Mouse (Mus musculus) forebrain, postnatal 0 days (tissue): ENCODE measurements at regions not wholly inside any gene's neighbourhood (a gene's known extent, or its start where the extent isn't known, plus 50 kb on each side); places are given as distances from the start of the nearest gene placed in this dataset.

Experiments used
- ATAC-seq: fragments of 200-750 bp; cut with Nextera tagmentation; 2 replicates; pipeline ENCODE4 v1.8.0; 2017; ENCODE audit warnings: mild to moderate bottlenecking, moderate library complexity
- DNase-seq: peaks from one replicate; pipeline ENCODE4 v3.0.0-alpha.2; 2015
- H3K27ac ChIP-seq: fragments of 300-500 bp; sonication (generic); 2 replicates; pipeline ENCODE4 v1.5.1; 2014; ENCODE audit warnings: low read depth, mild to moderate bottlenecking, antibody characterized with exemption, low read length, moderate library complexity, mixed read lengths
- H3K27me3 ChIP-seq: fragments of 300-500 bp; sonication (generic); 2 replicates; pipeline ENCODE4 v1.6.1; 2014; ENCODE audit warnings: mild to moderate bottlenecking, low read length, mixed read lengths; ENCODE audit not compliant: insufficient read depth
- H3K36me3 ChIP-seq: fragments of 300-500 bp; sonication (generic); 2 replicates; pipeline ENCODE4 v1.6.1; 2014; ENCODE audit warnings: mild to moderate bottlenecking, moderate library complexity; ENCODE audit not compliant: insufficient read depth
- H3K4me1 ChIP-seq: fragments of 300-500 bp; sonication (generic); 2 replicates; pipeline ENCODE4 v1.6.1; 2014; ENCODE audit warnings: antibody characterized with exemption; ENCODE audit not compliant: insufficient read depth
- H3K4me2 ChIP-seq: fragments of 300-500 bp; sonication (generic); 2 replicates; pipeline ENCODE4 v1.6.1; 2014; ENCODE audit warnings: low read depth, mild to moderate bottlenecking, moderate library complexity
- H3K4me3 ChIP-seq: fragments of 300-500 bp; sonication (generic); 2 replicates; pipeline ENCODE4 v1.5.1; 2014; ENCODE audit warnings: low read depth, low read length, mixed read lengths
- H3K9ac ChIP-seq: fragments of 300-500 bp; sonication (generic); 2 replicates; pipeline ENCODE4 v1.6.1; 2014; ENCODE audit warnings: mild to moderate bottlenecking
- H3K9me3 ChIP-seq: fragments of 300-500 bp; sonication (generic); 2 replicates; pipeline ENCODE4 v1.6.1; 2016; ENCODE audit warnings: low read length
- CTCF ChIP-seq: sonication (generic); IDR thresholded peaks from 2 replicates; pipeline ENCODE4 v1.5.1; 2016; ENCODE audit warnings: antibody characterized with exemption, control low read depth, low read depth
- WGBS: fragments of 180-500 bp; shearing (Covaris S2); extraction: QIAGEN DNeasy Blood & Tissue Kit; methylation state at CpG from one replicate; pipeline ENCODE4 v1.1.7; 2014; 5-methylcytosine and 5-hydroxymethylcytosine counted together

GRCm38 (mm10) chr12:119082781-119083180 is 116.6 kb upstream of the Abcb5 start:
- no peak overlapping the region for H3K27ac ChIP-seq

GRCm38 (mm10) chr12:119075825-119076224 is 109.6 kb upstream of the Abcb5 start:
- ATAC-seq: no peak
- no peaks in the 10 kb centered on the region for H3K27me3 ChIP-seq
- no peaks in the 10 kb centered on the region for H3K4me1 ChIP-seq
- TF ChIP-seq CTCF: no peak
- H3K4me2 ChIP-seq: no peak overlapping the region
- 71% methylated on average over 1 of the region's 1 CpGs for WGBS
- no peak overlapping the region for H3K9ac ChIP-seq
- H3K36me3 ChIP-seq: no peaks in the 10 kb centered on the region
- no peak for DNase-seq
- H3K4me3 ChIP-seq: no peak overlapping the region
- H3K27ac ChIP-seq: no peak overlapping the region
- H3K9me3 ChIP-seq: no peaks in the 10 kb centered on the region

More at GRCm38 (mm10) chr12:119082781-119083180, 116.6 kb upstream of the Abcb5 start:
- DNase-seq: no peak
- Histone ChIP-seq H3K36me3 (no peaks in the 10 kb centered on the region), H3K9me3 (no peaks in the 10 kb centered on the region), H3K4me1 (no peaks in the 10 kb centered on the region), H3K27me3 (no peaks in the 10 kb centered on the region), H3K9ac (no peak overlapping the region), H3K4me3 (no peak overlapping the region), H3K4me2 (no peak overlapping the region)
- no peak for TF ChIP-seq CTCF
- ATAC-seq: no peak

- H3K4me1 ChIP-seq: no peaks in the 10 kb centered on the region
- no peaks in the 10 kb centered on the region for H3K9me3 ChIP-seq
- ATAC-seq (no peak), DNase-seq (no peak)
- H3K4me2 ChIP-seq: no peak overlapping the region
- no peak overlapping the region for H3K9ac ChIP-seq
- 25% methylated on average over 2 of the region's 2 CpGs for WGBS
- no peak overlapping the region for H3K4me3 ChIP-seq
- H3K27ac ChIP-seq: no peak overlapping the region
- no peak for TF ChIP-seq CTCF
- no peaks in the 10 kb centered on the region for H3K27me3 ChIP-seq
- no peaks in the 10 kb centered on the region for H3K36me3 ChIP-seq
These were observed 108.7 kb upstream of the Abcb5 start for GRCm38 (mm10) chr12:119074742-119075478.

- no peak for DNase-seq
- Histone ChIP-seq H3K9me3 (no peaks in the 10 kb centered on the region), H3K36me3 (no peaks in the 10 kb centered on the region), H3K27ac (no peak overlapping the region), H3K4me2 (no peak overlapping the region), H3K4me1 (no peaks in the 10 kb centered on the region), H3K27me3 (no peaks in the 10 kb centered on the region), H3K9ac (no peak overlapping the region), H3K4me3 (no peak overlapping the region)
- no peak for ATAC-seq
- no peak for TF ChIP-seq CTCF
These were observed 107.9 kb upstream of the Abcb5 start for GRCm38 (mm10) chr12:119074147-119074546.

GRCm38 (mm10) chr12:119070963-119071362 is 104.7 kb upstream of the Abcb5 start:
- WGBS: 76% methylated on average over 1 of the region's 1 CpGs
- Histone ChIP-seq H3K4me1 (no peaks in the 10 kb centered on the region), H3K9me3 (no peaks in the 10 kb centered on the region), H3K27me3 (no peaks in the 10 kb centered on the region), H3K9ac (no peak overlapping the region), H3K36me3 (no peaks in the 10 kb centered on the region), H3K27ac (no peak overlapping the region), H3K4me3 (no peak overlapping the region), H3K4me2 (no peak overlapping the region)
- ATAC-seq (no peak), DNase-seq (no peak)
- no peak for TF ChIP-seq CTCF

GRCm38 (mm10) chr12:119070446-119070845 is 104.2 kb upstream of the Abcb5 start:
- no peak for TF ChIP-seq CTCF

GRCm38 (mm10) chr12:119069747-119070146 is 103.5 kb upstream of the Abcb5 start:
- DNase-seq (no peak), ATAC-seq (no peak)
- no peak for TF ChIP-seq CTCF
- Histone ChIP-seq H3K9ac (no peak overlapping the region), H3K27ac (no peak overlapping the region), H3K9me3 (no peaks in the 10 kb centered on the region), H3K36me3 (no peaks in the 10 kb centered on the region), H3K4me1 (no peaks in the 10 kb centered on the region), H3K27me3 (no peaks in the 10 kb centered on the region), H3K4me2 (no peak overlapping the region), H3K4me3 (no peak overlapping the region)
- WGBS: 75% methylated on average over 3 of the region's 3 CpGs

More at GRCm38 (mm10) chr12:119070446-119070845, 104.2 kb upstream of the Abcb5 start:
- Histone ChIP-seq H3K27ac (no peak overlapping the region), H3K9ac (no peak overlapping the region), H3K4me3 (no peak overlapping the region), H3K27me3 (no peaks in the 10 kb centered on the region), H3K9me3 (no peaks in the 10 kb centered on the region), H3K4me2 (no peak overlapping the region), H3K4me1 (no peaks in the 10 kb centered on the region), H3K36me3 (no peaks in the 10 kb centered on the region)
- 37% methylated on average over 1 of the region's 1 CpGs for WGBS
- DNase-seq (no peak), ATAC-seq (no peak)
